Mouse (Mus musculus): Measurements from ENCODE around the gene Tent5c. TPM values are rescaled to one million over a fixed set of nuclear protein-coding genes. Genes with fewer than 3 reads are reported as not detected.

Gene Tent5c
- polyA plus RNA-seq, 1 experiment from 2014 or later, result 3.5 TPM

DNA sequence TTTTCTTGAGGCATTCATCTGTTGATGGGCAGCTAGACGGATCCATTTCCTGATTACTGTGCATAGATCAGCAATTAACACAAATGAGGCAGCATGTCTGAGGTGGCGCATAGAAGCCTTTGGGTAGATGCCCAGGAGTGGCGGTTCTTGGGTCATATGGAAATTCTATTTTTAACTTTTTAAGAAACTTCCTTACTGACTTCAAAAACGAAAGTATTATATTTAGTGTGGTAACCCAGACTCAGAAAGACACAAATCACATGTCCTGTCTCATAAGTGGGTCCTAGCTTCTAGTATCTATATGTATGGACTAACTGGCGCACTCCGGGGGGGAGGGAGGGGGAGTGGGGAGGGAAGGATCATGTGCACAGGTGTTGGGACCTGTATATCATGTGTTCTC lies 46.6 kb downstream of the Tent5c start:
- no peak overlapping the region for H3K4me3 ChIP-seq (ENCODE audit: low read depth, low read length)
- no peak for DNase-seq (ENCODE audit: low spot score)

DNA sequence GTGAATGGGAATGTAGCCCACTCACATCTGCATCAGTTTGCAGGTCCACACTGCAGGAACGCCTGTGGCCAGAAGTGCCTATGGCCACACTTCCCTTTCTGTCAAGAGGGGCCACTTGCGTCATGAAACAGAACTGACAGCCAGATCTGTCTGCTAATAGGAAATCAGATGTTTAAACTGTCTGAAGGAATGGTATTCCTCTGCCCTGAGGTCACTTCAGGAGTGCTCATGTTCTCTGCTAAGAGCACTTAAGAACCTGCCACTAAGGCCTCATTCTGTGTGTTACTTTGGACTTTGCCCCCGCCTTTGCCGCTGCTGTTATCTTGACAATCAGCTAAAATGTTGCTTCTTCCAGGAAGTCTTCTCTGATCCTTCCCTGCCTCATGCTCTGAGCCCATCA lies 48.4 kb downstream of the Tent5c start:
- WGBS, result 79% methylated on average over 4 of the region's 4 CpGs
- H3K27ac ChIP-seq (replicated peaks; ENCODE audit: low read depth, low read length), result no peak overlapping the region
- H3K9me3 ChIP-seq (replicated peaks; ENCODE audit: control insufficient read depth, low read length), result no peaks in the 10 kb centered on the region
- no peaks in the 10 kb centered on the region for H3K27me3 ChIP-seq (ENCODE audit: control insufficient read depth, insufficient read depth, low read length)
- H3K4me2 ChIP-seq (ENCODE audit: low read depth, low read length), result no peak overlapping the region
- H3K9ac ChIP-seq (replicated peaks; ENCODE audit: low read length), result no peak overlapping the region
- no peak for ATAC-seq (replicated peaks; ENCODE audit: insufficient number of reproducible peaks, low FRiP score, low TSS enrichment, low read depth)
- no peak overlapping the region for H3K4me3 ChIP-seq (ENCODE audit: low read depth, low read length)
- H3K36me3 ChIP-seq (replicated peaks; ENCODE audit: control insufficient read depth, insufficient read depth, low read depth, low read length), result no peaks in the 10 kb centered on the region
- DNase-seq (ENCODE audit: low spot score), result no peak
- no peaks in the 10 kb centered on the region for H3K4me1 ChIP-seq (ENCODE audit: control insufficient read depth, insufficient read depth, low read length)

More for the DNA sequence above, 46.6 kb downstream of the Tent5c start:
- Histone ChIP-seq H3K4me2 (ENCODE audit: low read depth, low read length) (no peak overlapping the region), H3K27me3 (ENCODE audit: control insufficient read depth, insufficient read depth, low read length) (no peaks in the 10 kb centered on the region), H3K36me3 (replicated peaks; ENCODE audit: control insufficient read depth, insufficient read depth, low read depth, low read length) (no peaks in the 10 kb centered on the region), H3K27ac (replicated peaks; ENCODE audit: low read depth, low read length) (no peak overlapping the region), H3K4me1 (ENCODE audit: control insufficient read depth, insufficient read depth, low read length) (no peaks in the 10 kb centered on the region), H3K9me3 (replicated peaks; ENCODE audit: control insufficient read depth, low read length) (no peaks in the 10 kb centered on the region), H3K9ac (replicated peaks; ENCODE audit: low read length) (no peak overlapping the region)
- 87% methylated on average over 6 of the region's 6 CpGs for WGBS
- no peak for ATAC-seq (replicated peaks; ENCODE audit: insufficient number of reproducible peaks, low FRiP score, low TSS enrichment, low read depth)

GRCm38 (mm10) chr3:100440009-100440408 lies 49.1 kb downstream of the Tent5c start:
- DNase-seq (ENCODE audit: low spot score) (no peak), ATAC-seq (replicated peaks; ENCODE audit: insufficient number of reproducible peaks, low FRiP score, low TSS enrichment, low read depth) (no peak)
- WGBS, result 75% methylated on average over 6 of the region's 6 CpGs
- Histone ChIP-seq H3K9ac (replicated peaks; ENCODE audit: low read length) (no peak overlapping the region), H3K36me3 (replicated peaks; ENCODE audit: control insufficient read depth, insufficient read depth, low read depth, low read length) (no peaks in the 10 kb centered on the region), H3K27ac (replicated peaks; ENCODE audit: low read depth, low read length) (no peak overlapping the region), H3K9me3 (replicated peaks; ENCODE audit: control insufficient read depth, low read length) (no peaks in the 10 kb centered on the region), H3K4me3 (ENCODE audit: low read depth, low read length) (no peak overlapping the region), H3K27me3 (ENCODE audit: control insufficient read depth, insufficient read depth, low read length) (no peaks in the 10 kb centered on the region), H3K4me1 (ENCODE audit: control insufficient read depth, insufficient read depth, low read length) (no peaks in the 10 kb centered on the region), H3K4me2 (ENCODE audit: low read depth, low read length) (no peak overlapping the region)

- 63% methylated on average over 3 of the region's 3 CpGs for WGBS
- H3K9ac ChIP-seq (replicated peaks; ENCODE audit: low read length), result no peak overlapping the region
- H3K4me2 ChIP-seq (ENCODE audit: low read depth, low read length), result no peak overlapping the region
- no peak overlapping the region for H3K27ac ChIP-seq (replicated peaks; ENCODE audit: low read depth, low read length)
- H3K36me3 ChIP-seq (replicated peaks; ENCODE audit: control insufficient read depth, insufficient read depth, low read depth, low read length), result no peaks in the 10 kb centered on the region
- H3K9me3 ChIP-seq (replicated peaks; ENCODE audit: control insufficient read depth, low read length), result no peaks in the 10 kb centered on the region
- DNase-seq (ENCODE audit: low spot score) (no peak), ATAC-seq (replicated peaks; ENCODE audit: insufficient number of reproducible peaks, low FRiP score, low TSS enrichment, low read depth) (no peak)
- no peak overlapping the region for H3K4me3 ChIP-seq (ENCODE audit: low read depth, low read length)
- no peaks in the 10 kb centered on the region for H3K27me3 ChIP-seq (ENCODE audit: control insufficient read depth, insufficient read depth, low read length)
- no peaks in the 10 kb centered on the region for H3K4me1 ChIP-seq (ENCODE audit: control insufficient read depth, insufficient read depth, low read length)
Observed at GRCm38 (mm10) chr3:100439088-100439487, 50.0 kb downstream of the Tent5c start.

GRCm38 (mm10) chr3:100438461-100439002 lies 50.6 kb downstream of the Tent5c start:
- H3K36me3 ChIP-seq (replicated peaks; ENCODE audit: control insufficient read depth, insufficient read depth, low read depth, low read length), result no peaks in the 10 kb centered on the region
- no peaks in the 10 kb centered on the region for H3K9me3 ChIP-seq (replicated peaks; ENCODE audit: control insufficient read depth, low read length)
- DNase-seq (ENCODE audit: low spot score), result no peak
- 79% methylated on average over 4 of the region's 4 CpGs for WGBS
- no peak overlapping the region for H3K9ac ChIP-seq (replicated peaks; ENCODE audit: low read length)
- no peak overlapping the region for H3K27ac ChIP-seq (replicated peaks; ENCODE audit: low read depth, low read length)
- ATAC-seq (replicated peaks; ENCODE audit: insufficient number of reproducible peaks, low FRiP score, low TSS enrichment, low read depth), result 0 out of 2 replicates have a peak, but pooled peaks have one; percentile 44
- H3K4me2 ChIP-seq (ENCODE audit: low read depth, low read length), result no peak overlapping the region
- H3K4me1 ChIP-seq (ENCODE audit: control insufficient read depth, insufficient read depth, low read length), result no peaks in the 10 kb centered on the region
- H3K27me3 ChIP-seq (ENCODE audit: control insufficient read depth, insufficient read depth, low read length), result no peaks in the 10 kb centered on the region
- H3K4me3 ChIP-seq (ENCODE audit: low read depth, low read length), result no peak overlapping the region

DNA sequence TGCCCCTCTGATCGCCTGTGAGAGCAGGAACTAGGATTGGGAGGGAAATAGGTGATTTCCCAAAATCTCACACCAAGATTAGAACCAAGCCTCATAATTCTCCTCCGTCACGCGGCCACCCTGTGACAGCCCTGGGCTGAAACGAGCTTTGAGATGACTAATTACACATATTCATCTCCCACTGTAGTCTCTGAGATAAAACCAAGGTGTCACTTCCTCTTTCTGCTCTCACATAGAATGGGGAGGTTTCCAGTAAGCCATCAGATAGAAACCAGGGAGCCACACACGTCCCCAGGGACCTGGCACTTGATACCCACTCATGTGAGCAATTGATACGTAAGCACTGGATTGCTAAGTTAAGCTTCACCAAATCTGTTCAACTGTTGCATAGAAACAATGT lies 52.4 kb downstream of the Tent5c start:
- 80% methylated on average over 7 of the region's 7 CpGs for WGBS
- no peak for ATAC-seq (replicated peaks; ENCODE audit: insufficient number of reproducible peaks, low FRiP score, low TSS enrichment, low read depth)

GRCm38 (mm10) chr3:100431705-100432104 lies 57.4 kb downstream of the Tent5c start:
- DNase-seq (ENCODE audit: low spot score) (no peak), ATAC-seq (replicated peaks; ENCODE audit: insufficient number of reproducible peaks, low FRiP score, low TSS enrichment, low read depth) (no peak)
- Histone ChIP-seq H3K36me3 (replicated peaks; ENCODE audit: control insufficient read depth, insufficient read depth, low read depth, low read length) (no peaks in the 10 kb centered on the region), H3K27ac (replicated peaks; ENCODE audit: low read depth, low read length) (no peak overlapping the region), H3K27me3 (ENCODE audit: control insufficient read depth, insufficient read depth, low read length) (no peaks in the 10 kb centered on the region), H3K4me1 (ENCODE audit: control insufficient read depth, insufficient read depth, low read length) (no peaks in the 10 kb centered on the region), H3K4me3 (ENCODE audit: low read depth, low read length) (no peak overlapping the region), H3K4me2 (ENCODE audit: low read depth, low read length) (no peak overlapping the region), H3K9ac (replicated peaks; ENCODE audit: low read length) (no peak overlapping the region), H3K9me3 (replicated peaks; ENCODE audit: control insufficient read depth, low read length) (no peaks in the 10 kb centered on the region)
- WGBS, result 83% methylated on average over 4 of the region's 4 CpGs

More for the DNA sequence above, 52.4 kb downstream of the Tent5c start:
- Histone ChIP-seq H3K4me1 (ENCODE audit: control insufficient read depth, insufficient read depth, low read length) (no peaks in the 10 kb centered on the region), H3K9me3 (replicated peaks; ENCODE audit: control insufficient read depth, low read length) (no peaks in the 10 kb centered on the region), H3K27ac (replicated peaks; ENCODE audit: low read depth, low read length) (no peak overlapping the region), H3K36me3 (replicated peaks; ENCODE audit: control insufficient read depth, insufficient read depth, low read depth, low read length) (no peaks in the 10 kb centered on the region), H3K27me3 (ENCODE audit: control insufficient read depth, insufficient read depth, low read length) (no peaks in the 10 kb centered on the region), H3K4me2 (ENCODE audit: low read depth, low read length) (no peak overlapping the region), H3K9ac (replicated peaks; ENCODE audit: low read length) (no peak overlapping the region), H3K4me3 (ENCODE audit: low read depth, low read length) (no peak overlapping the region)
- DNase-seq (ENCODE audit: low spot score), result no peak

- WGBS, result 62% methylated on average over 1 of the region's 1 CpGs
- Histone ChIP-seq H3K36me3 (replicated peaks; ENCODE audit: control insufficient read depth, insufficient read depth, low read depth, low read length) (no peaks in the 10 kb centered on the region), H3K4me3 (ENCODE audit: low read depth, low read length) (no peak overlapping the region), H3K9ac (replicated peaks; ENCODE audit: low read length) (no peak overlapping the region), H3K9me3 (replicated peaks; ENCODE audit: control insufficient read depth, low read length) (no peaks in the 10 kb centered on the region), H3K27me3 (ENCODE audit: control insufficient read depth, insufficient read depth, low read length) (no peaks in the 10 kb centered on the region), H3K27ac (replicated peaks; ENCODE audit: low read depth, low read length) (no peak overlapping the region), H3K4me2 (ENCODE audit: low read depth, low read length) (no peak overlapping the region), H3K4me1 (ENCODE audit: control insufficient read depth, insufficient read depth, low read length) (no peaks in the 10 kb centered on the region)
- no peak for ATAC-seq (replicated peaks; ENCODE audit: insufficient number of reproducible peaks, low FRiP score, low TSS enrichment, low read depth)
- no peak for DNase-seq (ENCODE audit: low spot score)
Observed at GRCm38 (mm10) chr3:100430731-100431130, 58.4 kb downstream of the Tent5c start.

Data from embryonic facial prominence, embryonic 11.5 days (tissue).